Mouse (Mus musculus): ENCODE data around the gene Tmem168. TPM values are rescaled to one million over a fixed set of nuclear protein-coding genes. Genes with fewer than 3 reads are reported as not detected.

Tmem168 gene
- polyA plus RNA-seq, 1 experiment from 2014 or later = 33.8 TPM

DNA sequence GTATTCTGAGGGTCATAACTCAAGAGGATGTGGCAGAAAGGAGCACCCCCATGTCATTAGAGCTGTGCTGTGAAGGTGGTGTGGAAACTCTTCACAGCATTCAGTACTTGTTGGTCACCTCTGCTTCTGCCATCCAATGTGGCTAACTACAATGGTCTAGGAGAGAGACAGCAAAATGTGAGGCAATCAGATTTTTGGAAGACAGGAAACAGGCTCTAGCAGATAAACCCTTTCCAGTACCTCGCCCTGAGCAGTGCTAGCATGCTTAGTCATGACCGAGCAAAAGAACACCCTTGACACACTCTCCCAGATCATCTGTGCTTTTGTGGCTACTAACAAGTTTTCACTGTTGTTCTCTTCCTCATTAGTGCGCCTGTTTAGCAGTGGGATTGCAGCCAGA lies 9.2 kb upstream of the Tmem168 start:
- H3K27ac ChIP-seq (ENCODE audit: low read depth, low read length) = no peak overlapping the region
- H3K9me3 ChIP-seq (ENCODE audit: control insufficient read depth, low read length) = no peaks in the 10 kb centered on the region
- DNase-seq (ENCODE audit: low spot score) = no peak
- no peak overlapping the region for H3K9ac ChIP-seq (ENCODE audit: low read length)
- H3K4me2 ChIP-seq (ENCODE audit: low read depth) = no peak overlapping the region
- no peaks in the 10 kb centered on the region for H3K4me1 ChIP-seq (ENCODE audit: control insufficient read depth, insufficient read depth, low read length)
- no peak overlapping the region for H3K4me3 ChIP-seq (ENCODE audit: low read depth, low read length)
- no peaks in the 10 kb centered on the region for H3K27me3 ChIP-seq (ENCODE audit: control insufficient read depth, insufficient read depth, low read length)
- H3K36me3 ChIP-seq (ENCODE audit: control insufficient read depth, insufficient read depth, low read length) = no peaks in the 10 kb centered on the region
- ATAC-seq (ENCODE audit: insufficient read depth, low FRiP score, low TSS enrichment) = no peak
- 84% methylated on average over 3 of the region's 3 CpGs for WGBS

DNA sequence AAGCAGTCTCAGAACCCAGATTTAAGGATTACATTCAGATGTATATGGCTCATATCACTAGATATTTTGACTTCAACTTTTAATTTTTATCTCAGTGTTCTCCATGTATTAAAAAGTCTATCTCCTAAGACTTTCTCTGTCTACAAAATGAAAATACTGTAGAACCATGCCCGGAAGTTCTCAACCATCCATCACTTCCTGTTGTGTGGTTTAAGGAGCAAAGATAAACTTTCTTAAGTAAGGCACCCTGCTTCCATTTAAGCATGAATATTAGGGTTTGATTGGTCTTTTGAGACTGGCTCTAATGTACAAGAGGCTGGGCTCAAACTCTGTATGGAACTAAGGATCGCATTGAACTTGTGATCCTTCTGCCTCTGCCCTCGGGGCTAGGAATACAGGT lies 6.7 kb upstream of the Tmem168 start:
- ATAC-seq (ENCODE audit: insufficient read depth, low FRiP score, low TSS enrichment) (no peak), DNase-seq (ENCODE audit: low spot score) (no peak)
- H3K9ac ChIP-seq (ENCODE audit: low read length) = no peak overlapping the region
- no peak overlapping the region for H3K4me3 ChIP-seq (ENCODE audit: low read depth, low read length)
- no peaks in the 10 kb centered on the region for H3K36me3 ChIP-seq (ENCODE audit: control insufficient read depth, insufficient read depth, low read length)
- WGBS = 89% methylated on average over 3 of the region's 3 CpGs
- no peaks in the 10 kb centered on the region for H3K4me1 ChIP-seq (ENCODE audit: control insufficient read depth, insufficient read depth, low read length)
- no peaks in the 10 kb centered on the region for H3K9me3 ChIP-seq (ENCODE audit: control insufficient read depth, low read length)
- no peaks in the 10 kb centered on the region for H3K27me3 ChIP-seq (ENCODE audit: control insufficient read depth, insufficient read depth, low read length)
- H3K27ac ChIP-seq (ENCODE audit: low read depth, low read length) = no peak overlapping the region
- H3K4me2 ChIP-seq (ENCODE audit: low read depth) = no peak overlapping the region

GRCm38 (mm10) chr6:13613671-13614070 lies 5.8 kb upstream of the Tmem168 start:
- Histone ChIP-seq H3K27ac (ENCODE audit: low read depth, low read length) (no peak overlapping the region), H3K27me3 (ENCODE audit: control insufficient read depth, insufficient read depth, low read length) (no peaks in the 10 kb centered on the region), H3K4me2 (ENCODE audit: low read depth) (no peak overlapping the region), H3K9me3 (ENCODE audit: control insufficient read depth, low read length) (no peaks in the 10 kb centered on the region), H3K9ac (ENCODE audit: low read length) (no peak overlapping the region), H3K36me3 (ENCODE audit: control insufficient read depth, insufficient read depth, low read length) (no peaks in the 10 kb centered on the region), H3K4me3 (ENCODE audit: low read depth, low read length) (no peak overlapping the region), H3K4me1 (ENCODE audit: control insufficient read depth, insufficient read depth, low read length) (no peaks in the 10 kb centered on the region)
- DNase-seq (ENCODE audit: low spot score) (no peak), ATAC-seq (ENCODE audit: insufficient read depth, low FRiP score, low TSS enrichment) (no peak)
- 69% methylated on average over 3 of the region's 3 CpGs for WGBS

GRCm38 (mm10) chr6:13610869-13611268 lies 3.0 kb upstream of the Tmem168 start:
- Histone ChIP-seq H3K4me2 (ENCODE audit: low read depth) (no peak overlapping the region), H3K4me3 (ENCODE audit: low read depth, low read length) (no peak overlapping the region), H3K9ac (ENCODE audit: low read length) (no peak overlapping the region), H3K9me3 (ENCODE audit: control insufficient read depth, low read length) (no peaks in the 10 kb centered on the region), H3K4me1 (ENCODE audit: control insufficient read depth, insufficient read depth, low read length) (no peaks in the 10 kb centered on the region; the same call in 1 of the 2 replicates), H3K36me3 (ENCODE audit: control insufficient read depth, insufficient read depth, low read length) (no peaks in the 10 kb centered on the region), H3K27ac (ENCODE audit: low read depth, low read length) (no peak overlapping the region), H3K27me3 (ENCODE audit: control insufficient read depth, insufficient read depth, low read length) (no peaks in the 10 kb centered on the region)
- ATAC-seq (ENCODE audit: insufficient read depth, low FRiP score, low TSS enrichment) = no peak
- WGBS = 94% methylated on average over 2 of the region's 2 CpGs
- no peak for DNase-seq (ENCODE audit: low spot score)

GRCm38 (mm10) chr6:13609353-13610140 lies 1.6 kb upstream of the Tmem168 start:
- DNase-seq (ENCODE audit: low spot score) (no peak), ATAC-seq (ENCODE audit: insufficient read depth, low FRiP score, low TSS enrichment) (no peak)
- Histone ChIP-seq H3K27me3 (ENCODE audit: control insufficient read depth, insufficient read depth, low read length) (no peaks in the 10 kb centered on the region), H3K9me3 (ENCODE audit: control insufficient read depth, low read length) (no peaks in the 10 kb centered on the region), H3K4me2 (ENCODE audit: low read depth) (no peak overlapping the region), H3K27ac (ENCODE audit: low read depth, low read length) (no peak overlapping the region), H3K36me3 (ENCODE audit: control insufficient read depth, insufficient read depth, low read length) (no peaks in the 10 kb centered on the region), H3K4me3 (ENCODE audit: low read depth, low read length) (no peak overlapping the region), H3K9ac (ENCODE audit: low read length) (no peak overlapping the region), H3K4me1 (ENCODE audit: control insufficient read depth, insufficient read depth, low read length) (no peaks in the 10 kb centered on the region; the same call in 1 of the 2 replicates)
- 68% methylated on average over 5 of the region's 5 CpGs for WGBS

DNA sequence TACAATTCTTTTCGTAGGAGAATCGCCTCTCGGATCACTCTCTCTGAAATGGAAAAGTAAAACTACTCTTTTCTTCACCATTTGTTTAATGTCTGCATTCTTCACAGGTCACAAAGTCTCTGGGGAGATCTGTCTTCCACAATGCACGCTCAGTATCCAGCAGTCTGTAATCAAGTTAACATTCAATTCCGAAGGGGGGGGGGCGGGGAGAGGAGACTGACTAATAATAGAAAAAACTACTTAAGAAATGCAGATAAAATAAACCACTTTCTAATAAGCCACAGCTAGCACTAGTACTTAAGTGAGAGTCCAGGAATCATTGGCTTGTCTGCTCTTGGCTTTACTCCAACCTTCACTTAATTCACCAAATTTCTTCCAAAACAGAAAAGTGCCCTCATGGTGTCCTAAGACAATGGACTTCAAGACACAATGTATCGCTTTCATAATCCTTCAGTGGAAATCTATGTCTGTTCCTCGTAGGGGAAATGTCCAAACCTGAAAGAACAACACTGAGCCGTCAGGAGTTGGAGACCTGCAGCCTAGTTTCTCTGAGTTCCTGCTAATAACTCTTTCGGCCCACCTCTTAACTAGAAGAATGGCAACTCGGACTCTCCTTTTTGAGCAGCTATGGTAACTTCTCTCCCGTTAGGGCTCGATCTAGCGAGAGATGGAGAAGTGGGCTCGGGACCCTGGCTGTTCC lies 829 bp downstream of the Tmem168 start:
- Histone ChIP-seq H3K36me3 (ENCODE audit: control insufficient read depth, insufficient read depth, low read length) (no peaks in the 10 kb centered on the region), H3K4me1 (ENCODE audit: control insufficient read depth, insufficient read depth, low read length) (no peaks in the 10 kb centered on the region; the same call in 1 of the 2 replicates), H3K27me3 (ENCODE audit: control insufficient read depth, insufficient read depth, low read length) (no peaks in the 10 kb centered on the region), H3K27ac (ENCODE audit: low read depth, low read length) (peak overlapping the region; percentile 88), H3K9me3 (ENCODE audit: control insufficient read depth, low read length) (no peaks in the 10 kb centered on the region), H3K4me3 (ENCODE audit: low read depth, low read length) (peak overlapping the region; percentile 76), H3K9ac (ENCODE audit: low read length) (peak overlapping the region; percentile 90), H3K4me2 (ENCODE audit: low read depth) (peak overlapping the region; percentile 39)
- peak; percentile 8; the same call in 1 of the 2 replicates for ATAC-seq (ENCODE audit: insufficient read depth, low FRiP score, low TSS enrichment)
- 19% methylated on average over 15 of the region's 15 CpGs for WGBS
- DNase-seq (ENCODE audit: low spot score) = no peak

GRCm38 (mm10) chr6:13606394-13606793 lies 1.5 kb downstream of the Tmem168 start:
- no peak overlapping the region for H3K27ac ChIP-seq (ENCODE audit: low read depth, low read length)
- ATAC-seq (ENCODE audit: insufficient read depth, low FRiP score, low TSS enrichment) = no peak
- no peaks in the 10 kb centered on the region for H3K27me3 ChIP-seq (ENCODE audit: control insufficient read depth, insufficient read depth, low read length)
- no peak overlapping the region for H3K9ac ChIP-seq (ENCODE audit: low read length)
- H3K9me3 ChIP-seq (ENCODE audit: control insufficient read depth, low read length) = no peaks in the 10 kb centered on the region
- H3K4me1 ChIP-seq (ENCODE audit: control insufficient read depth, insufficient read depth, low read length) = no peaks in the 10 kb centered on the region; the same call in 1 of the 2 replicates
- no peak overlapping the region for H3K4me3 ChIP-seq (ENCODE audit: low read depth, low read length)
- peak overlapping the region; percentile 39 for H3K4me2 ChIP-seq (ENCODE audit: low read depth)
- WGBS = 85% methylated on average over 4 of the region's 4 CpGs
- DNase-seq (ENCODE audit: low spot score) = no peak
- H3K36me3 ChIP-seq (ENCODE audit: control insufficient read depth, insufficient read depth, low read length) = 0 out of 2 replicates have a peak, but pooled peaks cover 2% of the 10 kb centered on the region

DNA sequence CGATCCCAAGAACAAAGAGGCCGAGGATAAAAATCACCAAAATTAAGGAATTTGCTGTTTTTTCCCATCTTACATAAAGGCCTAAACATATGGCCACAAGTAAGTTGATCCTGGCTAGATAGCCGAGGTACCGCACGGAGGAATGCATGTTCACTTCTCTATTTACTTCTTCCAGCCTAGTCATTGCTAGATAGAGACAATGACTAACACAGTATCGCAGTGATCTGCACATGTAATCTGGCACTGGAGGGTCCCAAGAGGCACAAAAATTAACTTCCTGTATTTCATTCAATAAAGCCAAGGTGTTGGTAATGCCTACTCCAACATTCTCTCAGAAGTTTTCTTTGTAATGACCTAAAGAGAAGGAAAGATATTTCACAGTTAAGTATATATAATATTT lies 4.8 kb downstream of the Tmem168 start:
- Histone ChIP-seq H3K36me3 (ENCODE audit: control insufficient read depth, insufficient read depth, low read length) (0 out of 2 replicates have a peak, but pooled peaks cover 2% of the 10 kb centered on the region), H3K4me2 (ENCODE audit: low read depth) (no peak overlapping the region), H3K27me3 (ENCODE audit: control insufficient read depth, insufficient read depth, low read length) (no peaks in the 10 kb centered on the region), H3K4me3 (ENCODE audit: low read depth, low read length) (no peak overlapping the region), H3K9me3 (ENCODE audit: control insufficient read depth, low read length) (no peaks in the 10 kb centered on the region), H3K4me1 (ENCODE audit: control insufficient read depth, insufficient read depth, low read length) (no peaks in the 10 kb centered on the region; the same call in 1 of the 2 replicates), H3K9ac (ENCODE audit: low read length) (no peak overlapping the region), H3K27ac (ENCODE audit: low read depth, low read length) (no peak overlapping the region)
- DNase-seq (ENCODE audit: low spot score) = no peak
- ATAC-seq (ENCODE audit: insufficient read depth, low FRiP score, low TSS enrichment) = no peak
- WGBS = 95% methylated on average over 6 of the region's 6 CpGs

Measured in neural tube, embryonic 11.5 days (tissue).